Mouse (Mus musculus) frontal cortex, postnatal 25 days (tissue): Measurements from ENCODE around the gene BC049352.

Experiments
- DNase-seq, 2 experiments: peaks; one replicate each; pipeline ENCODE4 v3.0.0; 2022; ENCODE audit warnings: low spot score in 2 of 2

BC049352 gene

DNA sequence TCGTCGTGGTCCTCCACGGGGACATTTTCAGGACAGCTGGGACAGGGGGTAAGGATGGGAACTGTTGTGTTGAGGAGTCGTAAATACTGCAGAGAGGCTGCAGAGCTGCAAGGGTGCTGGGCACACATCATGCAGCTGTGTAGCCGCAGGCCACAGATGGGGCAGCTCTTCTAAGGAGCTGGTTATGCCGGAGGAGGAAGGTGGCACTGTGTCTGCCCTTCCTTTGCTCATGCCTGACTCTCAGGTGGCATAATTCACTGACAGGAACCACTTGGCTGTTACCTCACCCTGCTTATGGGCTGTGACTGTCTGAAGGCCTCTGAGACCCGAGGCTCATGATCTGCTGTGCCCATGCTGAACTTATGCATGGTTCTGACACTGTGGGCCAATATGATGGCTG is 68.5 kb downstream of the BC049352 start:
- no peak for DNase-seq

DNA sequence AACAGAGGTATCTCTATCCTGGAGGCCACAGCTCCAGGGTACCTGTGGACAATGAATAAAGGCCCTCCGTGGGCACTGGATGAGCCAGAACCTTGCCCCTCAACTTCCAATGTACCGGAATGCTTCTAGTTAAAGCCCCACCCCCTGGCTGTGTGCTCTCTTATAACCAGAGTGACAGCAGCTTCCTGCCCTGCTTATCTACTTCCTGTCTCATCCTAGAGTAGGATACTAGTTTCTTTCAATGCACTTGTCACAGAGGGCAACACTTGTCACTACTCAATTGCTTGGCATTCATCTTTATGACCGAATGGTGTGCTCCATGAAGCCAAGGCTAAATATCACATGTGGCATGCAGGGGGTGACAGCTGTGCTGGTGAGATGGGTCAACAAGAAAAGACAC is 69.5 kb downstream of the BC049352 start:
- DNase-seq: no peak

DNA sequence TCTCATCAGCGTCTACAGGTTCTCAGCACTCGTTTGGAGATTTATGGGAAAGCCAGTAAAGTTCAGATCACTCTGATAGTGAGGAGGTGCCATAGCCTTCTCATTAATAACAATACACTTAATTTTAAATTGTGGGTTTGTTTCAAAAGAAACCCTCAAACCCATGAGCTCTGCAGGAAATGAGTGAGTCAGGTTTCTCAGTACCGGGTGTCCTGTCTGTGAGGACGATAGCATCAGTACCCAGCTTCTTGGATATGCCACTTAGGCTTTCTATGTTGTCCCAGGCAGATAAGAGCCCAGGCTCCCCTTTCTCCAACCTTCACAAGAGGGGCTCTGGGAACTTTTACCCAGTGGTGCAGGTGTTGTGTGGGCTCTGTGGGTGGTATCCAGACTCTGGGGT is 70.2 kb downstream of the BC049352 start:
- no peak for DNase-seq

DNA sequence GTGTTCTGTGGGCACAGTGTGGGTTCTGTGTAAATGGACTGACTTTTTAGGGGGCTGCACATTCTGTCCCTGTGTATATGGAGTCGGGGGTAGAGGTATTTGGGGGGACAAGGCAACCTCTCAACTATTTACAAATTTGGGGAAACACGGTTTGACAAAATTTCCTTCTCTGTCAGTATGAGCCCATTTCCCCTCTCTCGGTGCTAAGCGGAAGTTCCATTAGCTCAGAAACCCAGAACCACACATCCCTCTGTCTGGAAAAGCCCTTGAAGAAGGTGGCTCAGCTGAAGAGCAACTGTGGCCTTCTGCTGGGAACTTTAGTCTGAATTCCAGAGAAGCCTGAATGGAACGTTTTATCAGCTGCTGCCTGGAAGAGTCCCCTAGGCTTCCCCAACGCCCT is 70.6 kb downstream of the BC049352 start:
- no peak for DNase-seq

DNA sequence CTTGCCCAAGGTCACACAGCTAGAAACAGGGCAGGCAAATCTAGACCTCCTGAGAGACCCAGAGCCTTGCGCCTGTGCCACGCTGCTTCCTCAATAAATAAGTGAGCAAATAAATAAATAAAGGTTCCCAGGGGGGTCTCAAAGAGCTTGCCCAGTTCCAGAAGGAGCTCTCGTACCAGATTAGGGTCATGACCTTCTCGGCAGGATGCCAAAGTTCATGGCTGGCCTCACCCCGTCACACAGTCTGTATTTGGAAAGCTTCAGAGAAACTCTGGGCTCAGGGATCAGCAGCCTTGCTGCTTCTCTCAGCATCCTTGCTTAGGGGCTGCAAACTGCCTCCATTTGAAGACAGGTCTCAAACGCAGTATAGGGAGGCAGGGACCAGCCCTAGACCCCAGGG is 72.2 kb downstream of the BC049352 start:
- no peak for DNase-seq

DNA sequence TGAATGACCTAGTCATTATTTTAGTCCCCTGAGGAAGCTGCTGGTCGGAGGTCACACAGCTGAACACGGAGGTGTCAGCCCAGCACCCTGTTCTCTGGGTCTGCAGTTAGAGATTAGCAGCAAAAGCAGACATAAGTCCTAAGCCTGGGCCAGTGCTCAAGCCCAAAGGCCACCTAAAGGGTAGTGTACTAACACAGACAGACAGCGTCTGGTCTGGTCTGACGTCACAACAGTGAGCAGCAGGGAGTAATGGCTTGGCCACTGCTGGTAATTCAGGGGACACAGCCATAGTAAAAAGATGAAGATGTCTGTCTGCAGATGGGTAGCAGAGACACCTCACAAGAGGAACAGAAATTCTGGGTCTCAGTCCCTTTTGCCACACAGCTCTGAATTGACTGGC is 72.8 kb downstream of the BC049352 start:
- DNase-seq: no peak

DNA sequence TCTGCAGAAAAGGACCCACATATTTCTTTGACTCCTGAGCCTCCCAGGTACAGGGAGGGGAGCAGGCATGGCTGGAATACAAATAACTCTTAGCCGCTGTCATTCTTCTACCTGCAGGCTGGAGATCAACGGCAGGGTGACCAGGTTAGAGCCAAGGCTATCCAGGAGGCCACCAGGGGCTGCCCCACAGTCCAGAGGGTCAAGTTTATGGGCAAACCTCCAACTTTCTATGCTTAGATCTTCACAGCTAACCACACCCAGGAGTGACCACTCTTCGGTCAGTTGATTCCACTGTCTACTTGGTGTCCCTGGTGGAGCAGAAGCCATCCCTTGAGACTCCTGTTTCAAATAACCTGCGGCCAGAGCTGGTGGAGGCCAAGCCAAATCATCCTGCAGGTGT is 73.6 kb downstream of the BC049352 start:
- no peak for DNase-seq

DNA sequence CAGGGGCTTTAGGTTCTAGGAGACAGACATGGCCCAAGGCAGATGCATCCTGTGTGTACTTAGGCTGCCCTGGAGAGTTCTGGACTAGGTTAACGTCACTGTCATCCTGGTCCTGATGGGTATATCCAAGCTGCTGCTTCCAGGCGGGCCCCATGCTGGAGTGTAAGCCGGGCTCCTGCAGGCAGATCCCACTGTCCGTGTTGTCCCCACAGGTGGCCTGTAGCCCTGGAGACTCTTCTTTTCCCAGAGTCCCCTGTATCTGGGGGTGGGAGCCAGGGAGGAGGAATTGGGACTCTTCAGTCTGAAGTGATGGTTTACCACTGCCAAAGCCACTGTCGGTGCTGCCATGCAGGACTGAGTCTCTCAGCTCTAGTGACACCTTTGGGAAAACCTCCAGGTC is 74.2 kb downstream of the BC049352 start:
- no peak for DNase-seq

DNA sequence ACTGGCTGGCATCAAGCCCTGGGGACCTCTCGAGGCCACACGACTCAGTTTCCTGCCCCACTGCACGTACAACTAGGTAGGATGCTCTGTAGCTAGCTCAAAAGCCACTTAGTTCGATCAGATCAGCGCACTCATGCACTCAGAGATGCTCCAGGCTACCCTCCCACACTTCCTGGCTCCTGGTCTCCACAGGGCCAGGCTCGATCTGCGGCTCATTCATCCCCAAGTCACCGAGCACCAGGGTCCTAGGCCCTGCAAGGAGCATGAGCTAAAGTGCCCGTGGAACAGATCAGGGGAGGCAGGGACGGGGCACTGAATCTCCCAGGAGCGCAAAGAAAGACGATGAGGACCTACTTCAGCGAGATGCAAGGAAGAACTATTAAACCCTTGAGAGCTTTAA is 77.3 kb downstream of the BC049352 start:
- no peak for DNase-seq

DNA sequence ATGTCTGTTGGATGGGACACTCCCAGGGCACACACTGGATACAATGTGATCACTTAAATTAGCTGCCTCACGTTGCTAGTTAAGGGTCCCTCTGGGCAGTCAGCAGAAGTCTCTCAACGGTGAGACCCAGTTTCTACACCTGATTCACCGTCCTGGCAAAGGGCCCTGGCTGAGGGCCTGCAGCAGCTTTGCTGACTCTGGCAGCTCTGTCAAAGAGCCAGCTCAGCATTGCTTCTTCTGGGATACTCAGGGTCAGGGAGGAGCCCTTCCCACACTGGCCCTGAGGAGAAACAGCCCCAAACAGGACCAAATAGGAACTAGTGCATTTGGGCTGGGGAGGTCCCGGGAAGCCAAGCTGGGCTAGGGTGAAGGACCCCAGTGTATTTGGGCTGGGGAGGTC is 79.7 kb downstream of the BC049352 start:
- no peak for DNase-seq

DNA sequence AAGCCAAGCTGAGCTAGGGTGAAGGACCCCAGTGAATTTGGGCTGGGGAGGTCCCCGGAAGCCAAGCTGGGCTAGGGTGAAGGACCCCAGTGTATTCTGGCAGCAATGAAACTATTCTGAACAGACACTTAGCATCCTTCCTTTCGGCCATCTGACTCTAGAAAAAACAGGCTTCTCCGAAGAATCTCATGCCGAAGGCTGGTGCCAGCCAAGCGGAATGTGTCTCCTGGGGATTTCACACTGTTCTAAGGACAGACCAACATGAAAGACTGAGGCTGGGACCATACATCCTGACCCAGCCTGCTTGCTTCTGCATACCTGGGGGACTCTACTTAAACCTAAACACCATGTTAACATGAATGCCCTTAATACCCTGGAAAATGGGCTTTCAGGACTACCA is 80.1 kb downstream of the BC049352 start:
- DNase-seq: no peak

DNA sequence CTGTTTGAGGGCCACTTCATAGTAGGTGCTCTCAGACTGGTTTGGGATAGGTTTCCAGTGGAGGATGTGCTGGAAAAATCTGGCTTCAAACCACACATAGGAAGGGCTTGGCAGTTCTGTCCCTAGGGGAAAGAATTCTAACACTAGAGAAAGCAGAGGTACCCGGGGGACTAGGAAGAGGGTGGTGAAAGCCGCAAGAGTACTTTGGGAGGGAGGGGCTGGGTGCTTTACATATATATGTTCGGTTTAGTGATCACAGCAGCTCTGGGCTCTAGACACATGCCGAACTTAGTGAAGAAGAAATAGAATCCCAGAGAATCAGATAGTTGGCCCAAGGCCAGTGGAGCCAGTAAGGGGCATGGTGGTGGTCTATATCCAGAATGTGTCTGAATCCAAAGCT is 85.3 kb downstream of the BC049352 start:
- DNase-seq: no peak

DNA sequence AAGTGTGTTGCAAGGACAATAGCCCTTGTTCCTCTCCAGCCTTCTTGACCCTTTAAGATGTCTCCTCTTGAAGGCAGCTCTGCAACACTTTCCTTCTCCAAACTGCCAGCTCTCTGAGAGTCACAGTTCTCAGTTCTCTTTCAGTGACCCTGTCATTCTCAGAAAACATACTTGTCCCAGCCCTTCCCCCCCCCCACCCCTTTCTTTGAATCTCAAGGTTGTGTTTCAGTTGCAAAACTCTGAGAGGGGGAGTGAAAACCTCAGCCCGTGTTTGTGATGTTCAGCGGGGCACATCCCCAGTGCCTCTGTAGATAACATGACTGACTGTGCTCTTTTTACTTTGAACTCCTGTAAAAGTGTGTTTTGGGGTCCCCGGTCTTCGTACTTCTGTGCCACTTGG is 86.3 kb downstream of the BC049352 start:
- DNase-seq: no peak

DNA sequence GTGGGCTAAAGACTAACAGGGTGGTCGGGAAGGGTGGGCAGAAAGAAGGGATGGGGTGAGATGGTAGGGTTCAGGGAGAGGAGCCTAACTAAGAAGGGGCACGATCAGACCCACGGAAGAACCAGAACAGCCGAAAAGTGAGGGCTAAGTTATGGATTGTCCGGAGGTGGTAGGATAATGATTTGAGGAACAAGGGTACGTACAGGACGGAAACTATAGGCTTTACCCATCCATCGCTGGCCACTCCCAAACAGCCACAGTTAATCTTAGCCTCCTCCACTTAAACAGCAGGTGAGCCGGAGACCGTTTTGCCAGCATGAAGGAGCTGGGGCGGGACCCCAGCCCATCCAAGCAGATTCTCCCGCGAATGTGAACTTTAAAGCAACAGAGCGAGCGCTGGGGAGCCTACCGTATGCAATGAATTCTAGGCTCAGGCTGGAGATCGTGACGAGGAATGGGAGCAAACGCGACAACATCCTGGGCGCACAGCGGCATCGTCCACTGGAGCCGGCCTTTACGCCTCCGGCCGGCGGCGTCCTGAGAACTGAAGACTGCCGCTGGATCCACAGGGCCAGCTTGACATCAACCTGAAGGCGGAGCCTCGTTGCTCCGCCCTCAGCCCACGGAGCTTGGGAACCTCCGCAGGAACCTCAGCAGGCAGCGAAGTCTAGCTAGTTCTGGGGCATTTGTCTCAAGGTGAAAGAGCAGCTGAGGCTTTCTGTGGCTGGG is 87.0 kb downstream of the BC049352 start, which contains the start of gene Il10ra:
TSS of gene Il10ra (minus strand) at position 553 of the 729 bp plus-strand sequence.
- peak; percentile 12 for DNase-seq

DNA sequence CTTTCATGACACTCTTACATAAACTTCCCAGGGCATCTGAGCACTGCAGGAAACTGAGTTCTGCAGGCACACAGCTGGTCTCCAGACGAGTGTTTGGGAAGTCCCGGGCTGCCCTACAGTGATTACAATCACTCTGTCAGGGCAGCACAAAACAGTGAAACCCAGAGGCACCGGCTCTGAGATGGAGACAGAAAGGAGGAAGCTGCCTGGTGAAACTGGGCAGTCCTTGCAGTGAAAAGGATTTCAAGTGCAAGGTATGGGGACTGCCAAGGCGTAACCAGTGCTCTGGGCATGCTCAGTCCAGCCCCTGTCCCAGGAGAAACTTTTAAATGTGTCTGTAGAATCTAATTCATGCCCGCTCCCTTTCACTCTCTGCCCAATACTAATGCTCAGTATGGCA is 90.4 kb downstream of the BC049352 start:
- DNase-seq: no peak

DNA sequence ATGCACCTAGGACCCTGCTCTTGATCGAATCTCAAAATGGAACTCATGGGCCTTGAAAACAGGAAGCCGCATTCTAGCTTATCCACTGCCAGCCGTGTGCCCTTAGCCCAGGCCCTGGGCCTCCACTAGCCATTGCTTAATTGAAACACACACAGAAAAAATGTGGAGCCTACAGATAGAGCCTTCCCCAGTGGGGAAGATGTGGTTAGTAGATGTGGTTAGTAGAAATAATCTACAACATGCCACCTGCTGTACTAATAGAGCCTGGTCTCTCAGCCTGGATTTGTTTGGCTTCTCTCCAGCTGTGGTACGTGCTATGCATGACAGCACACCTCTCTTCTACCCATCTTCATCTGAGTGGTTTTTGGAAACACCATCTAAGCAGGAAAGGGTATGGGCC is 92.4 kb downstream of the BC049352 start:
- no peak for DNase-seq

DNA sequence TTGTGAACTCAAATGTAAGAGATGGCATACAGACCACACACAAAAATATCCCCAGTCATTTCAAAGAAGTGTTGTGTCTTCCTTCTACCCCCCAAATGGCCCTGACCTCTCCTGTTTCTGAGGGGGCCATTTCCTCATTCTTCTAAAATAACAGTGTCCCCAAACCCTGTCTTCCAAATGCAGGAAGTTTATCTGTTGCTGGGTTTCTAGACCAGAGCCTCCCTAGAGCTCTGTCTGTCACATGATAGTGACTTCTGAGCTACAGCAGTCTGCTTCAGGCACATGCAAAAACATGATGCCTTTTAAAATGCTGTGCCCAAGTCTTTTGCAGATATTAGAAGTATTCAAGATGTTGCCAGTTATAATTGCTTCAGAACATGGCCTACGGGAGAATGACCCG is 92.8 kb downstream of the BC049352 start:
- no peak for DNase-seq

DNA sequence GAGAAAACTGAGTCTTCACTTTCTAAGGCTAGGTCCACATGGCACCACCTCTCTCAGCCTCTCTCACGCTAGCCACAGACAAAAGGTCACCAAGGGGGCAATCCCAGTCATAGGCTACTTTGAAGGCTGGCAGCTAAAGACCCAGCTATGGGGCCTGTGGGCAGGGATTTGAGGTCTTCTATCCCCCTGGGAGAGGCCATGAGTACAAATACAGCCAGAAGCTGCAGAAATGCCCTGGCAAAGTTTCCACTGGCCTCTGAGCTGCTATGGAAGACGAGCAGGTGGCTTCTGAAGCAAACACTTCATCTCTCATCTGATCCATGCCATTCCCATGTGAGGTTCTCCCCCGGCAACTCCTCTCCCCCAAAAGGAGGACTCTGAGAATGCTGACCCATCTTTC is 98.3 kb downstream of the BC049352 start:
- DNase-seq: no peak

DNA sequence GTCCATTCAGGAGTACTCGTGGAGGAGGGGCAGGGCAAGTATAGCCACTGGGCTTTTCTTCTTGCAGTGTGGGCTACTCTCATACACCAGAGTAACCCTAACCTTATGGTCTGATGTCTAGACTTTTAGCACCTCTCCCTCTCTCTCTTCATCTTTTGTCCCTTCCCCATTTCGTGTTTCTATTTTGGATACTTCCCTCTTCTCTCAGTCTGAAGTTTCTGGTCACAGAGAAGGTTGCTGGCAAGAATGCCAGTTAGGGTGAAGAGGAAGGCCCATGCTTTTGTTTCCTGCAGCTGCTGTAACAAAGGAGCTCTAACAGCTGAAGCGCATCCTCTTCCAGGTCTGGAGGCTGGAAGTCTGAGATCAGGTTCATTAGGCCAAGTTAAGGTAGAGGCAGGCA is 99.1 kb downstream of the BC049352 start:
- no peak for DNase-seq

DNA sequence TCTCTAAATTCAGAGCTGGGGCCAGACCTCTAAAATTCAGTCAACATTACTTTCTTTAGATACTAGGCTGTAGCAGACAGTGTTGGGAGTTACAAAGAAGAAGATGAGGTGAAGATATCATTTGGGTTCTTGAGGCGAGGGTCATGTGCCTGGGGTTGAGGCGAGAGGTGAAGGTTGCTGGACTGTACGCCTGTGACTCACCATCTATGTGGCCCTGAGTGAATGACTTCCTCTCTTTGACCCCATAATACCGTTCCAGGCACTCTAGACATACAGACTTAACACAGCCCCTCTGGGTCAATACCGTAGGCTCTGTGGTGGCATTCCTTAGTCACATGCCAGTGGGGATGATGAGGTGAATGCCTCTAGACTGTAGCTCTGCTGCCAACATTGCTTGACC is 100.7 kb downstream of the BC049352 start:
- no peak for DNase-seq

DNA sequence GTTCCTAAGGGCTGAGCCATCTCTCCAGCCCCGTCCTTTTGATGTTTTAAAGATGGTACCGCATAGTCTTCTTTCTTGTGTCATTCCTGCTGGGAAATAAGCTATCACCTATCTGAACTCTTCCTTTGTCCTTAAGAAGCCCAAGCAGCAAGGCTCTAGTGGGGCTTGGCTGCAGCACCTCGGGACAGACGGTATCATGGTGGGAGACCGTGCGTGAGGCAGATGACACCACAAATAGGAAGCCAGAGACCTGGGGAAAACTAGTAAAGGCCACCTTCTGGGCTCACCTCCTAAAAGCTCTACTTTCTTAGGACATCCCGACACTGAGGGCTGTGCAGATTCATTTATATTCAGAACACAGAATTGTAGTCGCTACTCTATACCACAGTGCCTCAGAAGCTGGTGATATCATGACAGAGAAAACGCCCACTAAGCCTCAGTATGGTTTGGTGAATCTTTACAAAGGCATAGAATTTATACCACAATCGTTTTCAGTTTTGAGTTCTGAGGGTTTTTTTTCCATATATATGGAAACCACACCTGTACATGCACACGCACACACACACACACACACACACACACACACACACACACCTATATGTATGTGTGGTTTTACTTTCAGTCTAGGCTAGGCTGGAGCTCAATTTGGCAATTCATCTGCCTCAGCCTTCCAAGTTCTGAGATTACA is 109.8 kb downstream of the BC049352 start:
- no peak for DNase-seq

DNA sequence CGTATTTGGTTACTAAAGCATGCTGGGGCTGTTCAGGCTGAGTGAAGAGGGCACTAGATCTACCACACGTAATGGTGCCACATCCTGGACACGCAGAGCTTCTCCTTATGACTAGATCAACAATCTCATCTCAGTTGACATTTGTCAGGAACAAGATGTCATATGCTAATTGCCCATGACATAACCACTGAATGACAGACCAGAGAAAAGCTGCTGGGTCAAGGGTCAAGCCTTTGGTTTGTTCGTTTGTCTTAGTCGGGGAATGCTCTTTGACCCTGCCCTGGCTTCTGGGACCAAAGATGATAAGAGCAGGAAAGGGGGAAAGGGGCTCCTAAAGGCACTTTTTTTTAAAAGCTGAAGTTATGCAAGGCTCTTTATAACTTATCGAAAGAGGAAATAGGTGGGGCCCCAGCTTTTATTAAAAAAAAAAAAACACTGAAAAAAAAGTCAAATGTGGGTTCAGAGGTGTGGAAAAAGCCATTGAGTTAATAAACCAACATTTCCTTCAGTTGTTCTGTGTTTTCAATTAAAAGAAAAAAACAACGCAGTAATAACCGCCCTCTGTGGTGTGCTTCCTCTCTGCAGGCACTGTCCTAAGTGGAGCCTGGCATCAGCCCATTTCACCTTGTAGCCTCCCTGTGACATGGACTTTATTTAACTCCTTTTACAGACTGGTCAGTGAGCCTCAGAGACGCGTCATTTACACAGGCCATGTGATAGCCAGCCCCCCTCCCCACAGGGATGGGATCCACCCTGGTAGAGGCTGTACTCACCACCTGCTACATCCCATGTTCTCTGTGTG is 112.6 kb downstream of the BC049352 start:
- DNase-seq: no peak
